Mouse (Mus musculus) forebrain, embryonic 13.5 days (tissue): ENCODE results near the gene Mb. TPM values are rescaled to one million over a fixed set of nuclear protein-coding genes. Genes with fewer than 3 reads are reported as not detected.
A peak's percentile ranks its signal among the peaks of the same experiment; 100 is the strongest.

ENCODE experiments used
- ATAC-seq: fragments of 200-750 bp; cut with Nextera tagmentation; 2 replicates; pipeline ENCODE4 v1.8.0; 2017
- H3K27ac ChIP-seq: fragments of 300-500 bp; sonication (generic); 2 replicates; pipeline ENCODE4 v1.5.1; 2015; ENCODE audit warnings: inconsistent platforms, mild to moderate bottlenecking, moderate library complexity
- H3K27me3 ChIP-seq: fragments of 300-500 bp; sonication (generic); 2 replicates; pipeline ENCODE4 v1.6.1; 2015; ENCODE audit warnings: mild to moderate bottlenecking, inconsistent platforms
- H3K36me3 ChIP-seq: fragments of 300-500 bp; sonication (generic); 2 replicates; pipeline ENCODE4 v1.6.1; 2015; ENCODE audit warnings: mild to moderate bottlenecking, inconsistent platforms; ENCODE audit not compliant: poor library complexity, severe bottlenecking
- H3K4me1 ChIP-seq: fragments of 300-500 bp; sonication (generic); 2 replicates; pipeline ENCODE4 v1.6.1; 2015; ENCODE audit warnings: inconsistent platforms
- H3K4me2 ChIP-seq: fragments of 300-500 bp; sonication (generic); 2 replicates; pipeline ENCODE4 v1.6.1; 2015; ENCODE audit warnings: inconsistent platforms, mild to moderate bottlenecking, moderate library complexity
- H3K4me3 ChIP-seq: fragments of 300-500 bp; sonication (generic); 2 replicates; pipeline ENCODE4 v1.5.1; 2015; ENCODE audit warnings: mild to moderate bottlenecking, inconsistent platforms
- H3K9ac ChIP-seq: fragments of 300-500 bp; sonication (generic); 2 replicates; pipeline ENCODE4 v1.6.1; 2015; ENCODE audit warnings: mild to moderate bottlenecking, inconsistent platforms
- H3K9me3 ChIP-seq: fragments of 300-500 bp; sonication (generic); replicated peaks from 2 replicates; pipeline ENCODE4 v1.6.1; 2016; ENCODE audit warnings: inconsistent platforms
- whole genome bisulfite sequencing: fragments of 180-500 bp; shearing (Covaris S2); methylation state at CpG from one replicate; pipeline ENCODE4 v1.1.7; 2015; 5-methylcytosine and 5-hydroxymethylcytosine counted together
- polyA plus RNA-seq: library from polyadenylated mRNA; unstranded; fragments of >200 nt; fragmentation: Nextera tagmentation; extraction: Ambion mirVana; gene quantifications from 2 replicates; pipeline ENCODE4 v1.2.1, GENCODE M21; 2015

The Mb gene
- polyA plus RNA-seq, 1 experiment from 2014 or later: not detected

DNA sequence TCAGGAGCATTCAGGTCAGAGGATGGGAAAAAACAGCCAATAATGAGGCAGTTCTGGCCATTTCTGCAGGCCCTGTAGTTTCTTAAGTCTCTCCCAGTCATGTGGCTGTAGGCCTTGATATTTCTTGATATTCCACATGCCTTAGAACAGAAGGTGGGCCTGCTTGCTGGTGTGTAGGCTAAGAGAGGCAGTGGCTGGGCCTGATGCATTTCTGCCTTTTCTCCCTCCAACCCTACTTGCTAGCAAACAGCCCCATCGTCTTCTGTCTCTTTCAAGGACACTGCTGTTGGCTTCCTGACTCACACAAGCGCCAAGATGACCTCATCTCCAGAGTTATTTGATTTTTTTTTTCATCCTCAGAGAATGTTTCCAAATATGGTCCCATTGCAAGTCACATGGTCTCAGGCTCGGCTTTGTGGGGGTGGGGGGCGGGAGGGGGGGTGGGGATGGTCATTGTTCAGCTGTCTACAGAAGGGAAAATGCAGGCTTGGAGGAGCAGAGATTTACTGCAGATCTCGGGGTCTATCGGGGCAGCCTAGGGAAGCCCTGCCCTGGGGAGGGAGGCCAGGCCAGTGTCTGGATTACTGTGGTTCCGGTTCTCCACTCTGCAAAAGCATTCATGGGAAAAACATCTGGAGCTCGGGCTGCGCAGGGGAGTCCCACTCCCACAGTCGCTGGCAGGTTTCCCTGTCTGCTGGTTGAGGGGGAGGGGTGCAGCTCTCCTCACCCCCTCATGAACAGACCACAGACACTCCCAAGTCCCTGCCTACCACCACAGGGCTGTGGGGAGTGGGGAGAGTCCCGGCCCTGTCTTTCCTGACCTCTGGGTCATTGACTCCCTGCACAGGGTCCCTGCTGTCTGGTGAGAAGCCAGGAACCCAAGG lies 12.9 kb downstream of the Mb start:
- H3K9ac ChIP-seq: no peak overlapping the region
- no peak overlapping the region for H3K4me3 ChIP-seq
- peak overlapping the region; percentile 19; the same call in 1 of the 2 replicates for H3K27ac ChIP-seq
- no peak overlapping the region for H3K4me2 ChIP-seq
- no peak for ATAC-seq
- H3K27me3 ChIP-seq: no peaks in the 10 kb centered on the region
- peaks cover 10% of the 10 kb centered on the region; the same call in 1 of the 2 replicates for H3K4me1 ChIP-seq
- H3K36me3 ChIP-seq: no peaks in the 10 kb centered on the region
- no peaks in the 10 kb centered on the region for H3K9me3 ChIP-seq
- WGBS: 48% methylated on average over 11 of the region's 11 CpGs

DNA sequence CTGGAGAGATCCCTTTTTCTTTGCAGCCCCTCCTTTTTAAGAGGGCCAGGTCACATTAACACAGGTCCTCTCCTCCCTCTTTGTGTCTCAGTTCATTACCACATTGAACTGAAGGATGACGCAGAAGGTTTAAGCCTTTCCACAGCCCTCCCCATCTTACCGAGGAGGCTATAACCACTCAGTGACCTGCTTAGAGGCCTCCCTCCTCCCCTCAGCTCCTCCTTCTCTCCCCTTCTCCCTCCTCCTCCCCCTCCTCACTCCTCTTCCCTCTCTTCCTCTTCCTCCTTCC lies 13.5 kb downstream of the Mb start:
- Histone ChIP-seq H3K4me3 (no peak overlapping the region), H3K9ac (no peak overlapping the region), H3K27me3 (no peaks in the 10 kb centered on the region), H3K36me3 (no peaks in the 10 kb centered on the region), H3K4me2 (no peak overlapping the region), H3K27ac (peak overlapping the region; percentile 19; the same call in 1 of the 2 replicates), H3K4me1 (peaks cover 10% of the 10 kb centered on the region; the same call in 1 of the 2 replicates), H3K9me3 (no peaks in the 10 kb centered on the region)
- WGBS: 46% methylated on average over 2 of the region's 2 CpGs
- no peak for ATAC-seq

DNA sequence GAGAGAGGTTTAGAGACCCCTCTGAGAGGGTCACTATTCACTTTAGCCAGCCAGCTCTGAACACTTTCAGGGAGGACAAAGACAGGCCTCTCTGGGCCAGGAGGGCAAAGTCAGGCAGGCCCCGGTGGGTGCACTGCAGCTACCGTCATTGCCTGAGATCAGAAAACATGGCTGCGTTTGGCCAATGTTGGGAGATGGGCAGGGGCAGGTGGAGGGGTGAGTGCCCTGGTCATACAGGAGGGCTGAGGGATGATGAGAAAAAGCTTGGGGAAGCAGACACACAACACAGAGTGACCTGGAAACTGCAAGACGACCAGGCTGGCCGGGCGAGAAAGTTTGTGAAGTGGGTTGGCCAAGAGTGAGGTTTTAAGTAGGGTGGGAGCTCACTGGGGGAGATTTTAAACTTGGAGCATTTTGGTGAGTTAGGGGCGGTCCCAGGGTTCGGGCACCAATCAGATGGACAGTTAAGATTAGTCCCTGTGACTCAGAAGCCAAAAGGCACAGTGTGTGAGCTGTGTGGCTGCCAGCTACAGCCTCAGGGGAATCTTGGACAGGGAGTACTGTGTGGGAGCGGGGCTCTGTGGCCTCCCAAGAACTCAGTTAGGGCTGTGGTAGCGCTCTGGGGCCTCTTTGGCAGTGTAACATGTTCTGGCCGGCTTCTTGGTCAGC lies 14.0 kb downstream of the Mb start:
- no peak overlapping the region for H3K4me2 ChIP-seq
- ATAC-seq: no peak
- no peaks in the 10 kb centered on the region for H3K27me3 ChIP-seq
- H3K36me3 ChIP-seq: no peaks in the 10 kb centered on the region
- peaks cover 10% of the 10 kb centered on the region; the same call in 1 of the 2 replicates for H3K4me1 ChIP-seq
- 81% methylated on average over 11 of the region's 11 CpGs for WGBS
- no peak overlapping the region for H3K4me3 ChIP-seq
- no peak overlapping the region for H3K9ac ChIP-seq
- H3K9me3 ChIP-seq: no peaks in the 10 kb centered on the region
- H3K27ac ChIP-seq: 0 out of 2 replicates have a peak overlapping the region, but pooled peaks have one; percentile 19

DNA sequence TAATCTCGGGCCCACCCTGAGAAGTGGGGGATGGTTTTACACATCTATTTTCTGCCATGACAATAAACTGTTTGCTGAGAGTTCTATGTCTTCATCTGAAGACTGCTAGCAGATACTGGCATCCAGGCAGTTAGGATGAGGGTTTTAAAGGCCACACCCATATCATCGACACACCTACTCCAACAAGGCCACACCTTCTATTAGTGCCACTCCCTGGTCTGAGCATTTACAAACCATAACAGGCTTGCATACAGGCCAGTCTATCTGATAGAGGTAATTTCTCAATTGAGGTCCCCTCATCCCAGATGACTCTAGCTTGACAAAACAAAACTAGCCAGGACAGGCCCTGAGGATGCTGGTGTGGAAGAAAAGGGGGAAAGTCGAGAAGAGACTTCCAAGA lies 14.8 kb downstream of the Mb start:
- Histone ChIP-seq H3K27ac (no peak overlapping the region), H3K4me1 (peaks cover 10% of the 10 kb centered on the region; the same call in 1 of the 2 replicates), H3K27me3 (no peaks in the 10 kb centered on the region), H3K4me2 (no peak overlapping the region), H3K9ac (no peak overlapping the region), H3K4me3 (no peak overlapping the region), H3K9me3 (no peaks in the 10 kb centered on the region), H3K36me3 (no peaks in the 10 kb centered on the region)
- no peak for ATAC-seq
- 89% methylated on average over 3 of the region's 3 CpGs for WGBS

DNA sequence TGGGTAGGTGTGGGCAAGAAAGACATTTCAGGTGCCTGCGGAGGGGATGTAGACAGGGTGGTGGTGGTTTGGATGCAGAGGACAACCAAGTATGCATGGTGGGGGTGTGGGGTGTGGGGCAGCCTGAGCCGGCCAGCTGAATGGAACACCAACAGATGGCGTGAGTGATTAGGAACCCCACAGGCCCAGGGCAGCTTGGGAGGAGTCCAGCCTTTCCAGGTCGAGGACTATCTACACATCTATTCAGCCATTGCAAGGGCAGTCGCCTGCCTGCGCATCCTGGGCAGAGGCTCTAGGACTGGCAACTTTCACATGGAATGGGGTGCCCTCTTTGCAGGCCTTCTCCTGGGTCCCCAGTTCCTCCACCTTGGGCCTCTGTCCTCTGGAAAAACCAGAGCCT lies 15.9 kb downstream of the Mb start:
- no peaks in the 10 kb centered on the region for H3K36me3 ChIP-seq
- no peaks in the 10 kb centered on the region for H3K27me3 ChIP-seq
- no peak overlapping the region for H3K9ac ChIP-seq
- H3K4me2 ChIP-seq: no peak overlapping the region
- no peaks in the 10 kb centered on the region for H3K9me3 ChIP-seq
- peaks cover 10% of the 10 kb centered on the region; the same call in 1 of the 2 replicates for H3K4me1 ChIP-seq
- ATAC-seq: no peak
- H3K4me3 ChIP-seq: no peak overlapping the region
- no peak overlapping the region for H3K27ac ChIP-seq
- WGBS: 73% methylated on average over 6 of the region's 6 CpGs

DNA sequence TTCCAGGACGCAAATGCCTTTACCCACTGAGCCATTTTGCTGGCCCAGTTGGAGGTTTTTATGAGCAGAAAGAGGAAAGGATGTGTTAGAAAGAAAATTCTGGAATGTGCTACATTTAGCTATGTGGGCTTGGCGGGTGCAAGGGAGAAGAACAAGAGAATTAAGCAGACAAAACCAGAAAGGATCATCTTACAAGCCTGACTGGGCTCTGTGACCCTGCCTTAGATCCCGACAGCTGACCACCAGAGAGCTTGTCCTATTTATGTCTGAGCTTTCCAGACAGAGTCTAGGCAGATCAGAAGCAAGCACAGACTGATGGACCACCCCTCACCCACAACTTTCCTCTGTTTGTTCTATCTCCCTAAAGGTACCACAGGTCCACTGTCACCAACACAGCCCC lies 19.2 kb downstream of the Mb start:
- ATAC-seq: no peak
- H3K4me1 ChIP-seq: peaks cover 8% of the 10 kb centered on the region
- no peak overlapping the region for H3K4me3 ChIP-seq
- no peaks in the 10 kb centered on the region for H3K27me3 ChIP-seq
- WGBS: 58% methylated on average over 3 of the region's 3 CpGs
- H3K4me2 ChIP-seq: no peak overlapping the region
- H3K36me3 ChIP-seq: no peaks in the 10 kb centered on the region
- H3K27ac ChIP-seq: no peak overlapping the region
- H3K9me3 ChIP-seq: no peaks in the 10 kb centered on the region
- no peak overlapping the region for H3K9ac ChIP-seq

DNA sequence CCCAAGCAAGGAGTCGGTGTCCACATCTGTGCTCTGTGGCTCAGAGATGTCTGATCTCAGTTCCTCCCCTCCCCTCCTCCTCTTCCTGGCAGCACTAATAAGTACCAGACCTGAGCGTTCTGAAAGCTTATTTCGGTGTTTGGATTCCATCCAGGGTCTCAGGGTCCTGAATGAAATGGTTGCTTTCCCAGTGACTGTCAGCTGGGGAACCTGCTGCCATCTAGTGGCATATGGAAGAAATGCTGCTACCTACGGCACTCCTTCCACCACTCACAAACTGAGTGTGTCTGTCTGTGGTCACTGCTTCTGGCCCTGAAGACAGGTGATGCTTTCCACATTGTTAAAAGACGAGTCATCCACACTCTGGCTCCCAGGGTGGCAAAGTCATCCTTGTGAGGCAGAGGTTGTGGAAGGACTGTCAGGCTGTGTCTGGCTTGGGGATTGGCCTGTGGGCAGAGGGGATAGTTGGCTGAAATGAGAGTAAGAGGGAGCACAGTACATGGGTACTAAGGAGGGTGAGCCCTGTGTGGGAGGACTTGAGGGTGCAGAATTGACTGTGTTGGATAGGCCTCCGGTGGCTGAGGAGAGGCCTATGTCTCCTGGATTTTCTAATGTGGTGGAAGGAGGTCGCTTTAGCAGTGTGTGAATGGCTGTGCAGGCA lies 21.0 kb downstream of the Mb start:
- Histone ChIP-seq H3K9me3 (no peaks in the 10 kb centered on the region), H3K27ac (no peak overlapping the region; the same call in 1 of the 2 replicates), H3K36me3 (no peaks in the 10 kb centered on the region), H3K27me3 (no peaks in the 10 kb centered on the region), H3K4me2 (no peak overlapping the region), H3K9ac (peak overlapping the region; percentile 21), H3K4me1 (peaks cover 16% of the 10 kb centered on the region), H3K4me3 (no peak overlapping the region)
- 27% methylated on average over 7 of the region's 7 CpGs for WGBS
- peak; percentile 71 for ATAC-seq

DNA sequence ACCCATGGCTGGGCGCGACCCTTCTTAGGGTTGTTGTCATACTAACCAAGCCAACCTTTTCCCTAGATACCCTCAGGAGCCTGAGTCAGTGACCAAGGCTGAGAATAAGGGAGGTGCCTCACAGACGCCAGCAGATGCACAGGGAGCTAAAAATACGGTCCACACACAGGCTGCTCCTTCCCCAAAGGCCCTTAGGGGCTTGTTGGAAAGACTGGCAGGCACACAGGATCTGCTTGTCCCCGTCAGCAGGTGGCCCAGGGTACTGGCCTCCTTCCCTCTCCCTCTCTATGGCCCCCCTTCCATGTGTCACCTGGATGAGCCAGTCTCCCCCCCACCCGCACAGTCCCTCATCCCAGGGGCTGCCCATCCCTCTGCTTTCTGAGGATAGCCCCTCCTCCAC lies 22.8 kb downstream of the Mb start:
- 76% methylated on average over 6 of the region's 6 CpGs for WGBS
- no peak for ATAC-seq
- Histone ChIP-seq H3K4me3 (no peak overlapping the region), H3K36me3 (no peaks in the 10 kb centered on the region), H3K4me1 (peaks cover 16% of the 10 kb centered on the region), H3K9ac (no peak overlapping the region), H3K9me3 (no peaks in the 10 kb centered on the region), H3K4me2 (no peak overlapping the region), H3K27ac (no peak overlapping the region), H3K27me3 (no peaks in the 10 kb centered on the region)

DNA sequence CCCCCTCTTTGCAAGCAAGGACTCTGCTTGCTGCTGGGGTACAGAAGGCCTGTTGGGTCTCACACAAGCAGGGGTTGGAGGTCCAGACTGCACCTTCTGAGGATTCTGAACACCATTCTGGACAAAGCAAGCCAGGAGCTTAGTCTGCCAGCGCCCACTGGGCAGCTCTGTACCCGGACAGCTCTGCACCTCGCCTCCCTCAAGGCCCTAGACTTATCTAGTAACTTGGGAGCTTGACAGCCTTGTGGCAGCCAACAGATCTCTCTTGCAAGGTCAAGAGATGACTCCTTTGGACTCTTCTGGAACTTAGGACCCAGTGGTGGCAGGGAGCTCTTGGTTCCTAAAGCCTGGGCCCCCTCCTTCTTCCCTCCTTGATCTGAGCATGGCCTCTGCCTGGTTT lies 23.4 kb downstream of the Mb start:
- no peaks in the 10 kb centered on the region for H3K27me3 ChIP-seq
- ATAC-seq: no peak
- no peak overlapping the region for H3K9ac ChIP-seq
- 94% methylated on average over 3 of the region's 3 CpGs for WGBS
- no peak overlapping the region for H3K27ac ChIP-seq
- H3K9me3 ChIP-seq: no peaks in the 10 kb centered on the region; the same call in 1 of the 2 replicates
- H3K4me1 ChIP-seq: peaks cover 16% of the 10 kb centered on the region
- H3K4me2 ChIP-seq: no peak overlapping the region
- H3K4me3 ChIP-seq: no peak overlapping the region
- H3K36me3 ChIP-seq: no peaks in the 10 kb centered on the region

DNA sequence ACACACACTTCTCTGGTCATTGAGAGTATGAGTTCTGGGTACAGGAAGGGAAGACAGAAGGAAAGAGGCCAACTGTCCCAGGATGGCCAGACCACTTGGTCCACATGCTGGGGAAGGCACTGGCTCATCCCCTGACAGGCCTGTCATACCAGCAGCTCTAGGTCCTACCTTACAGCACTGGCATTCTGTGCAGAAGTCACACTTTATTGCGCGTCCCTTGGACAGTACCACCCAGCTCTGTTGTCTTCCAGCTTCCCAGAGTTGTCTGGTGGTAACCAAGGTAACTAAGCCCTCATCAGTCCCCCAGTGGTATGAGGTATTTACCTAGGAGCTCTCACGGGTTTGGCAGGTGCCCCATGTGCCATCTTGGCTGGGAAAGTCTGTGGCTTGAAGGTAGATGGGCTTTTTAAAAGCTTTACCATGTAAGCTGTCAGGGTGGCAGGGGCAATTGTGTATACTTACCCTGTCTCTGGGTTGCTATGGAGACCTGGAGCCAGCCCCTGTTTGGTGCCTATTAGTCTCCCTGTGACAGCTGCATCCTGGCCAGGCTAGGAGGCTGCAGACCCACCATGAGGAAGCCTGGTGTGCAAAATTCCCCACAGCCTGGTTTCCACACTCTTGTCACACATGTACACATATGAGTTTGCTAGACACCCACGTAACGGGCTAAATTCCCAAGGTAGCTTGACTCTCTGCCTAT lies 24.4 kb downstream of the Mb start:
- no peak overlapping the region for H3K4me3 ChIP-seq
- H3K27me3 ChIP-seq: no peaks in the 10 kb centered on the region
- H3K36me3 ChIP-seq: no peaks in the 10 kb centered on the region
- WGBS: 56% methylated on average over 5 of the region's 5 CpGs
- H3K4me1 ChIP-seq: peaks cover 16% of the 10 kb centered on the region
- no peak overlapping the region for H3K27ac ChIP-seq
- peak; percentile 55; the same call in 1 of the 2 replicates for ATAC-seq
- H3K9me3 ChIP-seq: no peaks in the 10 kb centered on the region; the same call in 1 of the 2 replicates
- no peak overlapping the region for H3K9ac ChIP-seq
- H3K4me2 ChIP-seq: no peak overlapping the region

DNA sequence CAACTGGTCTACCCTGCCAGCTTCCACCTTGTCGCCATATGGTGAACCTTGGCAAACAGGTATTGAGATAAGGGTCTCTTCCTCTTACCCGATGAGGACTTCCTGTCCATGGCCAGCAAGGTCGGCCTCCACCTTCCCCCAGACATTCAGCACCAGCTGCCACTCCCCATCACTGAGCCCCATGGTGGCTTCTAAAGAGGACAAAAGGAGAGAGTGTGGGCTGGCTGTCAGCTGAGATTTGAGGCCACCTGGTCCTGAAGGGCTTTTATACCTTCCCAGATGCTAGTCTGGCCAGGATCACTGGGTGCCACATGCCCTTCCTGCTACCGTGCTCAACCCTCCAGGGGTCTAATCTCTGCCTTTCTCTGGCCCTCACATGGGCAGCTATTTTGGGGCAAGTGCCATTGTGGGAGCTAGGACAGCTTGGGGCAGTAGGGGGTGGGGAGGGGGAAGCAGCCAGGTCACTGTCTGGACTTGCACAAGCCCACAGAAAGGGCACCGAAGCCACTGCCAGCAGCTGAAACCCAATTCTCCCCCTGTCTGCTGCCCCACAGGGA lies 28.0 kb downstream of the Mb start:
- Histone ChIP-seq H3K4me2 (no peak overlapping the region), H3K9me3 (no peaks in the 10 kb centered on the region; the same call in 1 of the 2 replicates), H3K36me3 (no peaks in the 10 kb centered on the region), H3K9ac (no peak overlapping the region), H3K4me3 (no peak overlapping the region), H3K27me3 (no peaks in the 10 kb centered on the region), H3K4me1 (peaks cover 12% of the 10 kb centered on the region), H3K27ac (no peak overlapping the region)
- no peak for ATAC-seq
- 81% methylated on average over 5 of the region's 5 CpGs for WGBS
